Mouse (Mus musculus): Measurements from ENCODE around the gene Trpc3. TPM values are rescaled to one million over a fixed set of nuclear protein-coding genes. Genes with fewer than 3 reads are reported as not detected.

The Trpc3 gene
- polyA plus RNA-seq, 1 experiment from 2014 or later = 7.3 TPM

- H3K9ac ChIP-seq = no peak overlapping the region
- no peaks in the 10 kb centered on the region for H3K36me3 ChIP-seq
- H3K4me2 ChIP-seq = no peak overlapping the region
- no peaks in the 10 kb centered on the region for H3K9me3 ChIP-seq (replicated peaks)
- ATAC-seq (ENCODE audit: insufficient number of reproducible peaks, low FRiP score) = no peak
- H3K27ac ChIP-seq (ENCODE audit: poor library complexity, severe bottlenecking) = no peak overlapping the region
- 81% methylated on average over 3 of the region's 3 CpGs for WGBS
- H3K4me1 ChIP-seq (replicated peaks) = 0 out of 2 replicates have a peak, but pooled peaks cover 2% of the 10 kb centered on the region
- no peaks in the 10 kb centered on the region for H3K27me3 ChIP-seq (replicated peaks)
- H3K4me3 ChIP-seq = no peak overlapping the region
Measured at GRCm38 (mm10) chr3:36644554-36645244, 45.3 kb downstream of the Trpc3 start.

- Histone ChIP-seq H3K36me3 (0 out of 2 replicates have a peak, but pooled peaks cover 4% of the 10 kb centered on the region), H3K4me1 (replicated peaks) (0 out of 2 replicates have a peak, but pooled peaks cover 2% of the 10 kb centered on the region), H3K9me3 (replicated peaks) (0 out of 2 replicates have a peak, but pooled peaks cover 3% of the 10 kb centered on the region), H3K27me3 (replicated peaks) (no peaks in the 10 kb centered on the region), H3K27ac (ENCODE audit: poor library complexity, severe bottlenecking) (no peak overlapping the region), H3K9ac (no peak overlapping the region), H3K4me2 (no peak overlapping the region), H3K4me3 (no peak overlapping the region)
- ATAC-seq (ENCODE audit: insufficient number of reproducible peaks, low FRiP score) = no peak
- 75% methylated on average over 3 of the region's 3 CpGs for WGBS
Measured at GRCm38 (mm10) chr3:36643354-36643753, 46.6 kb downstream of the Trpc3 start.

GRCm38 (mm10) chr3:36642736-36643135, 47.2 kb downstream of the Trpc3 start:
- no peak overlapping the region for H3K4me2 ChIP-seq
- 0 out of 2 replicates have a peak, but pooled peaks cover 3% of the 10 kb centered on the region for H3K9me3 ChIP-seq (replicated peaks)
- no peak for ATAC-seq (ENCODE audit: insufficient number of reproducible peaks, low FRiP score)
- WGBS = 66% methylated on average over 13 of the region's 13 CpGs
- H3K27ac ChIP-seq (ENCODE audit: poor library complexity, severe bottlenecking) = no peak overlapping the region
- 0 out of 2 replicates have a peak, but pooled peaks cover 2% of the 10 kb centered on the region for H3K4me1 ChIP-seq (replicated peaks)
- H3K9ac ChIP-seq = no peak overlapping the region
- no peaks in the 10 kb centered on the region for H3K27me3 ChIP-seq (replicated peaks)
- H3K4me3 ChIP-seq = no peak overlapping the region
- 0 out of 2 replicates have a peak, but pooled peaks cover 6% of the 10 kb centered on the region for H3K36me3 ChIP-seq

- no peak for ATAC-seq (ENCODE audit: insufficient number of reproducible peaks, low FRiP score)
- Histone ChIP-seq H3K4me1 (replicated peaks) (0 out of 2 replicates have a peak, but pooled peaks cover 2% of the 10 kb centered on the region), H3K4me2 (no peak overlapping the region), H3K9ac (no peak overlapping the region), H3K9me3 (replicated peaks) (0 out of 2 replicates have a peak, but pooled peaks cover 3% of the 10 kb centered on the region), H3K27ac (ENCODE audit: poor library complexity, severe bottlenecking) (no peak overlapping the region), H3K4me3 (no peak overlapping the region), H3K27me3 (replicated peaks) (no peaks in the 10 kb centered on the region), H3K36me3 (0 out of 2 replicates have a peak, but pooled peaks cover 6% of the 10 kb centered on the region)
- WGBS = 58% methylated on average over 2 of the region's 2 CpGs
Measured at GRCm38 (mm10) chr3:36640787-36641186, 49.2 kb downstream of the Trpc3 start.

- H3K4me1 ChIP-seq (replicated peaks) = no peaks in the 10 kb centered on the region
- H3K27me3 ChIP-seq (replicated peaks) = no peaks in the 10 kb centered on the region
- 16% methylated on average over 4 of the region's 4 CpGs for WGBS
- 0 out of 2 replicates have a peak, but pooled peaks cover 6% of the 10 kb centered on the region for H3K36me3 ChIP-seq
- no peak overlapping the region for H3K27ac ChIP-seq (ENCODE audit: poor library complexity, severe bottlenecking)
- H3K4me2 ChIP-seq = no peak overlapping the region
- 0 out of 2 replicates have a peak, but pooled peaks cover 3% of the 10 kb centered on the region for H3K9me3 ChIP-seq (replicated peaks)
- no peak for ATAC-seq (ENCODE audit: insufficient number of reproducible peaks, low FRiP score)
- no peak overlapping the region for H3K9ac ChIP-seq
- H3K4me3 ChIP-seq = no peak overlapping the region
Measured at GRCm38 (mm10) chr3:36635449-36635848, 54.5 kb downstream of the Trpc3 start.

GRCm38 (mm10) chr3:36626803-36627202, 63.2 kb downstream of the Trpc3 start:
- whole genome bisulfite sequencing = 68% methylated on average over 2 of the region's 2 CpGs
- Histone ChIP-seq H3K9me3 (replicated peaks) (no peaks in the 10 kb centered on the region), H3K27ac (ENCODE audit: poor library complexity, severe bottlenecking) (no peak overlapping the region), H3K4me3 (no peak overlapping the region), H3K36me3 (no peaks in the 10 kb centered on the region), H3K9ac (no peak overlapping the region), H3K4me2 (no peak overlapping the region), H3K4me1 (replicated peaks) (no peaks in the 10 kb centered on the region), H3K27me3 (replicated peaks) (no peaks in the 10 kb centered on the region)
- no peak for ATAC-seq (ENCODE audit: insufficient number of reproducible peaks, low FRiP score)

- Histone ChIP-seq H3K9me3 (replicated peaks) (no peaks in the 10 kb centered on the region), H3K27ac (ENCODE audit: poor library complexity, severe bottlenecking) (no peak overlapping the region), H3K4me2 (no peak overlapping the region), H3K9ac (no peak overlapping the region), H3K27me3 (replicated peaks) (no peaks in the 10 kb centered on the region), H3K4me3 (no peak overlapping the region), H3K36me3 (no peaks in the 10 kb centered on the region), H3K4me1 (replicated peaks) (peaks cover 5% of the 10 kb centered on the region; the same call in 1 of the 2 replicates)
- no peak for ATAC-seq (ENCODE audit: insufficient number of reproducible peaks, low FRiP score)
- WGBS = 69% methylated on average over 7 of the region's 7 CpGs
Measured at GRCm38 (mm10) chr3:36618181-36618580, 71.8 kb downstream of the Trpc3 start.

- Histone ChIP-seq H3K4me1 (replicated peaks) (peaks cover 5% of the 10 kb centered on the region; the same call in 1 of the 2 replicates), H3K27ac (ENCODE audit: poor library complexity, severe bottlenecking) (no peak overlapping the region), H3K9ac (0 out of 2 replicates have a peak overlapping the region, but pooled peaks have one; percentile 30), H3K4me2 (peak overlapping the region; percentile 67), H3K27me3 (replicated peaks) (no peaks in the 10 kb centered on the region), H3K9me3 (replicated peaks) (no peaks in the 10 kb centered on the region), H3K36me3 (no peaks in the 10 kb centered on the region), H3K4me3 (peak overlapping the region; percentile 60; the same call in 1 of the 2 replicates)
- 76% methylated on average over 4 of the region's 5 CpGs for WGBS
- ATAC-seq (ENCODE audit: insufficient number of reproducible peaks, low FRiP score) = no peak
Measured at GRCm38 (mm10) chr3:36613908-36614255, 76.1 kb downstream of the Trpc3 start.

GRCm38 (mm10) chr3:36613202-36613907, 76.6 kb downstream of the Trpc3 start, which contains the start of gene Bbs7:
Bbs7 (minus strand) TSS chr3:36613477.
- Histone ChIP-seq H3K27me3 (replicated peaks) (no peaks in the 10 kb centered on the region), H3K4me2 (peak within 1 kb of the TSS; percentile 67), H3K36me3 (no peaks in the 10 kb centered on the region), H3K4me1 (replicated peaks) (peaks cover 5% of the 10 kb centered on the region; the same call in 1 of the 2 replicates), H3K27ac (ENCODE audit: poor library complexity, severe bottlenecking) (no peak within 1 kb of the TSS), H3K9me3 (replicated peaks) (no peaks in the 10 kb centered on the region), H3K9ac (peak within 1 kb of the TSS; percentile 75), H3K4me3 (peak within 1 kb of the TSS; percentile 60)
- WGBS = 5% methylated on average over 38 of the region's 38 CpGs
- ATAC-seq (ENCODE audit: insufficient number of reproducible peaks, low FRiP score) = peak; percentile 100

- WGBS = 7% methylated on average over 6 of the region's 6 CpGs
- Histone ChIP-seq H3K4me1 (replicated peaks) (peaks cover 5% of the 10 kb centered on the region; the same call in 1 of the 2 replicates), H3K4me2 (peak overlapping the region; percentile 67), H3K9me3 (replicated peaks) (no peaks in the 10 kb centered on the region), H3K36me3 (no peaks in the 10 kb centered on the region), H3K9ac (peak overlapping the region; percentile 75), H3K27ac (ENCODE audit: poor library complexity, severe bottlenecking) (no peak overlapping the region), H3K27me3 (replicated peaks) (no peaks in the 10 kb centered on the region), H3K4me3 (peak overlapping the region; percentile 60)
- ATAC-seq (ENCODE audit: insufficient number of reproducible peaks, low FRiP score) = no peak; the same call in 1 of the 2 replicates
Measured at GRCm38 (mm10) chr3:36612687-36613086, 77.3 kb downstream of the Trpc3 start.

Data from heart, embryonic 12.5 days (tissue).